Mouse (Mus musculus) activated CD4-positive, CD25-positive, alpha-beta regulatory T cell, adult 4 months (primary cell): ENCODE measurements around the gene Ndufs7. TPM values are rescaled to one million over a fixed set of nuclear protein-coding genes. Genes with fewer than 3 reads are reported as not detected.
"Not testable (repeated sequence)": the region's sequence is repeated elsewhere in the genome, so short reads cannot be mapped to it uniquely, and the experiment has no call there.

ENCODE experiments used
- ATAC-seq: one replicate; pipeline ENCODE4 v1.8.0; 2017
- polyA plus RNA-seq, 2 experiments: library from polyadenylated mRNA; unstranded; fragments of 100-300 nt; shearing (Covaris generic); gene quantifications; one replicate each; pipeline ENCODE4 v1.2.1; 2017

The Ndufs7 gene
- 100 to 1,000 TPM; 205 to 250 TPM for polyA plus RNA-seq

DNA sequence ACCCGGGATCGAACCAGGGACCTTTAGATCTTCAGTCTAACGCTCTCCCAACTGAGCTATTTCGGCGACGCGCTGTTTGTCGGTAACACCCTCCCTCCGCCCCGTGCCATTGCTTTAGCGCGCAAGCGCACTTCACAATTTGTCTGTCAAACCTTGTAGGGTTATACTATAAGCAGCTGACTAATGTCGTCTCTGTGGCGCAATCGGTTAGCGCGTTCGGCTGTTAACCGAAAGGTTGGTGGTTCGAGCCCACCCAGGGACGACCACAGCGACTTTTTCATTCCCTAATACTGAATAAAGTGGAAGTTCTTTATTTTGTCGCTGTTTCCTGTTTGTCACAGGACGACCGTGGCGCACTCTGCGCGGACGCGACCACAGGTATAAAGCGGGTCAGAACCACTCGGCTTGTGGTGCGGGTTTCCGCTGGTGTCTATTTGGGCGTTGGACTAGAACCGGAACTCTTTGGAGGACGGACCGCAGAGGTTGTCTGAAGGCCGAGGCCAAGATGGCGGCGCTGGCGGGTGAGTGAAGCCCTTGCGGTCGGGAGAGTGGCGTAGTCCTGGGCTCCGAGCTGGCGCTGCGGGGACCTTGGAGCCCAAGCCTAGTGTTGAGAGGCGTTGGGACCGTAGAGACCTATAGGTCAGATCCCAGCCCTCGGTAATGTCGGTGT lies at the start of gene Ndufs7:
Gene Ndufs7, plus strand, starts transcription at position 151 of the 670 bp plus-strand sequence.
- peak; percentile 79 for ATAC-seq

DNA sequence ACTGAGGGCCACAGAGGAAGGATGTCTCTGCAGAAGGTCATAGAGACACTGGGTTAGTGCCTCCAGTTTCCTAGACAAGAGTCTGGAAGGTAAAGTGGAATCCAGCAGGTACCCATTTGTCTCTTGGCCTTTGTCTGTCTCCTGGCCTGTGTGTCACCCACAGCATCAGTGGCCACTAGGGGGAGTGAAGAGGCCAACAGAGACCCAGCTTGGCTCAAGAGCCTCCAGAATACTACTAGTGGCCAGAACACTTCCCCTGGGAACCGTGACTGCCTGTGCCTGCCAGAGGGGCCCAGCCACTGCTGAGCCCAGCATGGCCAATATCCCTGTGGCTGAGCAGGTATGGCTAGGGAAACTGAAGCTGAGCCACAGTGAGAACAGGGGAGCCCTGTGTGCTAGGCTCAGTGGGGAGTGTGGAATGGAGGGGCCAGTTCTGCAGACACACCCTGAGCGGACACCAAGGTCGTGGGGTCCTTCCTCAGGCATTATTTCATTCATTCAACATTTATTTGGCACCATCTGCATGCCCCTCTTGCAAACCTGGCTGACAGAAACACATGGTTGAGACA lies 49.4 kb upstream of the Ndufs7 start:
- peak; percentile 75 for ATAC-seq

DNA sequence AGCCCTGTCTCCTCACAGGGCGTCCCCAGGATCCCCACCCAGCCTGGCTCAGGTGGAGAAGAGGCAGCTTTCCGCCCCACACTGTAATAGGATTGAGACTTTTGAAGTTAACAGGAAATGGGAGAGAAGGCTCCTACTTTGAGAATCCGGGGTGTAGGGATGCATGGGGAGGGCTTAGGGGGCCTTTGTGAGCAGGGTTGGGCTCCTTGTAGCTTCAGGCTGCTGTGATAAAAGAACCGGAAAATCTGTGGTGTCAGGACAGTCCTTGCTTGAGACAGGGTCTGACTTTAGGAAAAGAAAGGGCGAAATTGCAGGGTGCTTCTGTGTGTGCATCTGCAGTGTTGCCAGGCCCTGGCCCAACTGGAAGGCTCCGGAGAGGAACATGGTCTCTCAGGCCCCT lies 48.4 kb upstream of the Ndufs7 start:
- no peak for ATAC-seq

DNA sequence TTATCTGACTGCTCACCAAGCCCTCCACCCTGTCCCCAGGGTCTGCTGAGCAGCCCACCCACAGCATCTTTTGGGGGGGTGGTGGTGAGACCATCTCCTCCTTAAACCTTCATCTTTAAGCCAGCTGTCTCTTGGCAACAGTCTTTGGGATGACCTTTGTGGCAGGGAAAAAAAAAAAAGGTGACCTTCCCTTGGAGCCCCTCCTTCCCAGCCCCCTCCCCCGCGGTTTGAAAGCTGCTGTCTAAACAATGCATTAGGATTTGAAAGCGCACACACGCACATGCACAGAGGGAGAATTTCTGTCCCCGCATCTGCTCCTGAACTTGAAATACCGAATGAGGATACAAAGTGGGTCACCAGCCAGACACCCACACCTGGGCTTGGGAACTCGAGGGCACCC lies 44.9 kb upstream of the Ndufs7 start:
- no peak for ATAC-seq

DNA sequence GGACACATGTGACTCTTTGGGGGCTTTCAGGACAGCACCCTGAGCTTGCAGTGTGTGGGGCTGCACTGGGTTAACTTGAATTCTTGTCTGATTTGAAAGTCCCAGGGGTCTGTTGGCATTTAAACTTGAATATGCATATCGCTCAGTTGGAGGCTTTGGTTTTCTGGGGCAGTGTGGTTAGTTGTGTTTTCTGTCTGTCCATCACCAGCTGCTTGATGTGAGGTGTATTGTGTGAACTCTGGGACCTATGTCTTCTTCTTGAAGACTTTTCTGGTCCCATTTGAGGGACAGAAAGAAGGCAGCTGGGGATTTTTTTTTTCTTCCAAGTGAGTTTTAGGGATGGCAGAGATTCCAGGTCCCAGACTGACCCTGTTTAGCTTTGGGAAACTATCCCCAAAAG lies 41.7 kb upstream of the Ndufs7 start:
- ATAC-seq = no peak

DNA sequence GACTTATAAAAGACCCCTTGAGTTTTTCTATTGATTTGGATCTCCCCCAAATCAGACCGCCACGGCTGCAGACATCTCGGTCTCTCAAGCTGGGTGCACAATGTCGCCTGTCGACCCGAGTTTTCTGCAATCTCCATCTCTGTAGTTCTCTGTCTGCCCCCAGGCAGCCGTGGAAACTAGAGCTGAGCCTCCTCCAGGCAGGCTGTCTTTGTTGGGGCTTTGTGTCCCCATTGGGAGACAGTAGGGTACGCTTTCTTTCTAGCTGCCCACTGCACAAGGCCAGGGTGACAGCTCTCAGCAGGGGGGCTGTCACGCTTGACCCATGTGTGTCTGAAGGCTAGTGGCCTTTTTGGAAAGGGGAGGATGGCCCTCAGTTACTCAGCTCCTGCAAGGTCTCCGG lies 41.2 kb upstream of the Ndufs7 start:
- ATAC-seq = no peak

DNA sequence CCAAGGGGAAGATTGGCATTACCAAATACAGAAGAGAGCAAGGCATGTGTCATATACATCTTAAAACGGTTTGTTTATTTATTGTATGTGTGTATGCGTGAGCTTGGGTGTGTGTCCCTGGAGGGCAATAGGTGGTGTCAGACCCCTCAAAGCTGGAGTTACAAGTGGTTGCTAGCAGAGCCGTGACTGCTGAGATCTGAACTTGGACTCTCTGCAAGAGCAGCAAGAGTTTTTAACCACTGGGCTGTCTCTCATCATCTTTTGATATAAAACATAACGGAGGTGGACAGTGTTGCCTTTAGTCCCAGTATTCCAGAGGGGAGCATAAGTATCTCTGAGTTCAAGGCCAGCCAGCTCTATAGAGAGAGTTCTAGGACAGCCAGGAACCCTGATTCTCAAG lies 40.7 kb upstream of the Ndufs7 start:
- ATAC-seq = no peak

- no peak for ATAC-seq
Observed at GRCm38 (mm10) chr10:80208841-80209371, 40.0 kb upstream of the Ndufs7 start.

- ATAC-seq = not testable (repeated sequence)
Observed at GRCm38 (mm10) chr10:80211547-80212103, 37.3 kb upstream of the Ndufs7 start.

GRCm38 (mm10) chr10:80215048-80215772 lies 33.7 kb upstream of the Ndufs7 start:
- ATAC-seq = no peak

DNA sequence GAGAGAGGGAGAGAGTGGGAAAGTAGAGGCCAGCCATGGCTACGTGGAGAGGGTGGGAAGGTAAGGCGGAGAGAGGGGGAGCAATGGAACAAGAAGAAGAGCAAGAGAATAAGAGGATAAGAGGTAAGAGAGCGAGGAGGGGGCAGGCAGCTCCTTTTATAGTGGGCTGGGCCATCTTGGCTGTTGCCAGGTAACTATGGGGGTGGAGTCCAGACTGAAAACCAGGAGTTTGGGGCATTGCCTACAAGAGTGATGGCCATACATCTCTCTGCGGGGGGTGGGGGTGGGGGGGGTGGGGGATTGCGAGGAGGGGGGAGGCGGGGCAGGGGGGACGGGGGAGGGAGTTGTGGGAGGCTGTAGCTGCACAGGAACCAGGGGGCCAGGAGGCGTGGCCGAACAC lies 28.2 kb upstream of the Ndufs7 start:
- ATAC-seq = no peak

GRCm38 (mm10) chr10:80223137-80223536 lies 25.8 kb upstream of the Ndufs7 start:
- not testable (repeated sequence) for ATAC-seq

DNA sequence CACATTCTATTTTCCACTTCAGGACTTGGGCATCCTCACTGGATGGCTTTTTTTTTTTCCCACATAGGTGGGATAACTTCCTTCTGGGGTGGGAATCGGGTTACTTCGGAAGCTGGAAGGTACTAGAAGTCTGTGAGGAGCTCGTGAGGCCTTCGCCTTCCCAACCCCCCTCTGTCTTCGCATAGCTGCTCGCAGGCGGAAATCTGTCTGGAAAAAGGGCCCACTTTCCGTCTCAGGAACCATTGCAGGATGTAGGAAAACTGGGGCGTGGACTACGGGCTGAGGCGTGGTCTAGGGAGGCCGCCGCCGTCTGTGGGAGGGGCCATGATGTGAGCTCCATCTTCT lies 22.9 kb upstream of the Ndufs7 start:
- no peak for ATAC-seq

- peak; percentile 92 for ATAC-seq
Observed at GRCm38 (mm10) chr10:80226416-80227165, 22.3 kb upstream of the Ndufs7 start, which contains the start of gene Mum1. TSS of gene Mum1 (plus strand) at chr10:80226434.

- no peak for ATAC-seq
Observed at GRCm38 (mm10) chr10:80227166-80227539, 21.8 kb upstream of the Ndufs7 start.

- no peak for ATAC-seq
Observed at GRCm38 (mm10) chr10:80227877-80228775, 20.8 kb upstream of the Ndufs7 start.

GRCm38 (mm10) chr10:80236145-80236825 lies 12.6 kb upstream of the Ndufs7 start:
- ATAC-seq = no peak

GRCm38 (mm10) chr10:80237020-80237419 lies 11.9 kb upstream of the Ndufs7 start:
- no peak for ATAC-seq

- ATAC-seq = no peak
Observed at GRCm38 (mm10) chr10:80238306-80238705, 10.6 kb upstream of the Ndufs7 start.

DNA sequence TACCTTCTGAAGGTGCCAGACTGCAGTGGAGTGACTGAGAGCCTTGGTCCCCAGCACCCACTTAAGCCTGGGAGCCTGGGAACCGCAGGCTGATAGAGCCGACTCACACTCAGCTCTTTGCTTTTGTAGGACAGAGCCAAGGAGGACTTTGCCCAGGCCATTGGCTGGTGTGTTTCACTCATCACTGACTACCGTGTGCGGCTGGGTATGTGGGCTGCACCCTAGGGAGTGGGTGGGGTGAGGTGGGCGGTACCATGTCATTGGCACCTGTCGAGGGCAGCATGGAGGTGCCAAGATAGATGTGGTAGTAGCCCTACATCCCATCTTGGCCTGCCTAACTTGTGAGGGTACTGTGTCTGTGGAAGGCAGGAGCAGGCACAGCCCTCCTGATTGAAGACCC lies 9.1 kb upstream of the Ndufs7 start:
- ATAC-seq = no peak

DNA sequence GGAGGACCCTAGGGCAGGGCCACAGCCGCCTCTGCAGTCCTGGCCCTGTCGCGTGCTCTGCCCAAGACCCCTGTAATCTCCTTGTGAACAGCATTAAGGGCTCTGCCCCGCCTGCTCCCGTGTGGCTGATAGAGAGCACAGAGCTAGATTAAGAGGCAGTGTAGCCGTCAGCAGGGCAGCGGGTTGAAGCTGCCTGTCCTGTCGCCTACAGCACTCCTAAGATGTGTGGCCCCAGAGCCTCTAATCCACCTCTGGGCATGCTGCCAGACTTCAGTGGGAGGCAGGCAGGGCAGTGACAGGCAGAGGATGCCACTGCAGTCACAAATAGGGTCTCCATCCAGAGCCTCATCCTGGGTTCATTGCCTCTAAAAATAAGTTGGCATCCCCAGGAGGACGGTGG lies 6.8 kb upstream of the Ndufs7 start:
- no peak for ATAC-seq
